Mouse (Mus musculus) kidney, embryonic 15.5 days (tissue): ENCODE data around the gene Bspry. TPM values are rescaled to one million over a fixed set of nuclear protein-coding genes. Genes with fewer than 3 reads are reported as not detected.
A peak's percentile ranks its signal among the peaks of the same experiment; 100 is the strongest.

ENCODE experiments used
- ATAC-seq: fragments of 200-750 bp; cut with Nextera tagmentation; replicated peaks from 2 replicates; pipeline ENCODE4 v1.8.0; 2017; ENCODE audit warnings: moderate TSS enrichment; ENCODE audit not compliant: low FRiP score
- H3K27ac ChIP-seq: fragments of 300-500 bp; sonication (generic); 2 replicates; pipeline ENCODE4 v1.5.1; 2015; ENCODE audit warnings: mild to moderate bottlenecking, inconsistent platforms
- H3K27me3 ChIP-seq: fragments of 300-500 bp; sonication (generic); 2 replicates; pipeline ENCODE4 v1.6.1; 2015; ENCODE audit warnings: inconsistent platforms
- H3K36me3 ChIP-seq: fragments of 300-500 bp; sonication (generic); 2 replicates; pipeline ENCODE4 v1.6.1; 2015; ENCODE audit warnings: inconsistent platforms
- H3K4me1 ChIP-seq: fragments of 300-500 bp; sonication (generic); 2 replicates; pipeline ENCODE4 v1.6.1; 2015; ENCODE audit warnings: inconsistent platforms
- H3K4me2 ChIP-seq: fragments of 300-500 bp; sonication (generic); 2 replicates; pipeline ENCODE4 v1.6.1; 2015; ENCODE audit warnings: moderate library complexity, mild to moderate bottlenecking, inconsistent platforms
- H3K4me3 ChIP-seq: fragments of 300-500 bp; sonication (generic); replicated peaks from 2 replicates; pipeline ENCODE4 v1.5.1; 2015; ENCODE audit warnings: mild to moderate bottlenecking, inconsistent platforms
- H3K9ac ChIP-seq: fragments of 300-500 bp; sonication (generic); 2 replicates; pipeline ENCODE4 v1.6.1; 2015; ENCODE audit warnings: mild to moderate bottlenecking, inconsistent platforms
- H3K9me3 ChIP-seq: fragments of 300-500 bp; sonication (generic); replicated peaks from 2 replicates; pipeline ENCODE4 v1.6.1; 2016; ENCODE audit warnings: inconsistent platforms
- WGBS: fragments of 180-500 bp; shearing (Covaris S2); methylation state at CpG from one replicate; pipeline ENCODE4 v1.1.7; 2015; ENCODE audit warnings: mixed read lengths; 5-methylcytosine and 5-hydroxymethylcytosine counted together
- polyA plus RNA-seq: library from polyadenylated mRNA; unstranded; fragments of >200 nt; fragmentation: Nextera tagmentation; extraction: Ambion mirVana; gene quantifications from 2 replicates; pipeline ENCODE4 v1.2.1, GENCODE M21; 2015

Gene Bspry
- polyA plus RNA-seq, 1 experiment from 2014 or later, result 19.5 TPM

GRCm38 (mm10) chr4:62485450-62486161 lies 5.8 kb downstream of the Bspry start:
- H3K27ac ChIP-seq, result no peak overlapping the region
- H3K9me3 ChIP-seq, result no peaks in the 10 kb centered on the region
- no peak overlapping the region for H3K9ac ChIP-seq
- H3K4me3 ChIP-seq, result no peak overlapping the region
- 0 out of 2 replicates have a peak, but pooled peaks cover 6% of the 10 kb centered on the region for H3K36me3 ChIP-seq
- no peak overlapping the region for H3K4me2 ChIP-seq
- WGBS, result 81% methylated on average over 8 of the region's 8 CpGs
- H3K4me1 ChIP-seq, result peaks cover 4% of the 10 kb centered on the region
- H3K27me3 ChIP-seq, result no peaks in the 10 kb centered on the region
- ATAC-seq, result no peak

DNA sequence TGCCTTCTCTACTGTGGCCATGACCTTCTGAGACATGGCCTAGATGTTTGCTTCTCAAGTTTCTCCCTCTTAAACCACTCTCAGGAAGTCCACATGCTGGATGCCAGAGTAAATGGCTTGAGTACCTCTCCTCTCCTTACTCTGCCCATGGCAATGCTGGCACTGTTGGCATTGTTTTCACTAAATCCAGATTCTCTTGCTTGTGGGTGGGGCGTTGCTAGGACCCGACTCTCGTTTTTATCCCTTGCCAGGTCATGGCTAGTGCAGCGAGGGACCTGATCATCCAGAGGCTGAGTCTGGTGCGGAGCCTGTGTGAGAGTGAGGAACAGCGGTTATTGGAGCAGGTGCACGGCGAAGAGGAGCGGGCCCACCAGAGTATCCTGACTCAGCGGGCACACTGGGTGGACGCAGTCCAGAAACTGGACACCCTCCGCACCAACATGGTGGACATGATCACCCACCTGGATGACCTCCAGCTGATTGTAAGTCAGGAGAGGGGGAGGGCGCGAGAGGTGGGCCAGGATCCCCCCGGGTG lies 6.4 kb downstream of the Bspry start:
- H3K4me2 ChIP-seq, result no peak overlapping the region
- 88% methylated on average over 15 of the region's 15 CpGs for WGBS
- H3K4me1 ChIP-seq, result no peaks in the 10 kb centered on the region
- no peak overlapping the region for H3K4me3 ChIP-seq
- H3K9me3 ChIP-seq, result no peaks in the 10 kb centered on the region
- H3K27ac ChIP-seq, result no peak overlapping the region
- 0 out of 2 replicates have a peak, but pooled peaks cover 6% of the 10 kb centered on the region for H3K36me3 ChIP-seq
- H3K9ac ChIP-seq, result no peak overlapping the region
- no peaks in the 10 kb centered on the region for H3K27me3 ChIP-seq
- ATAC-seq, result peak; percentile 15; the same call in 1 of the 2 replicates

DNA sequence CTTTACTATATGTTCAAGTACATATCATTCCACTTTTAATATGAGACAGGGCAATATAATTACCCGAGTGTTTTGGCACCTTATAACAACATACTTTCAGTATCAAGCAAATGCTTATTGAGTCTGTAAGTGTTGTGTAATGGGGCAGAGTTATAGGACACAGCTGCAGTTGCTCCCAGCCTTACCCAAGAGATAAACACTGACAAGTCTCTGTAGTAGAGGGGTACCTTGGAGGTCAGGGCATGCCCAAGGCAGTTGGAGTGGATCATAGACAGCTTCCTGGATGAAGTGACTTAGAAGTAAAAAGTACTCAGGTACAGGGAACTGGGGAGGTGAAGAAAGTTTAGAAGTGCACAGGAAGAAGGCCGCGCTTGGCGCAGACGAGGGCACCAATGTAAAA lies 7.3 kb downstream of the Bspry start:
- H3K9ac ChIP-seq, result no peak overlapping the region
- no peaks in the 10 kb centered on the region for H3K4me1 ChIP-seq
- no peak overlapping the region for H3K4me3 ChIP-seq
- no peaks in the 10 kb centered on the region for H3K27me3 ChIP-seq
- H3K36me3 ChIP-seq, result 0 out of 2 replicates have a peak, but pooled peaks cover 6% of the 10 kb centered on the region
- H3K9me3 ChIP-seq, result no peaks in the 10 kb centered on the region
- ATAC-seq, result no peak
- H3K27ac ChIP-seq, result no peak overlapping the region
- WGBS, result 93% methylated on average over 5 of the region's 5 CpGs
- H3K4me2 ChIP-seq, result no peak overlapping the region

DNA sequence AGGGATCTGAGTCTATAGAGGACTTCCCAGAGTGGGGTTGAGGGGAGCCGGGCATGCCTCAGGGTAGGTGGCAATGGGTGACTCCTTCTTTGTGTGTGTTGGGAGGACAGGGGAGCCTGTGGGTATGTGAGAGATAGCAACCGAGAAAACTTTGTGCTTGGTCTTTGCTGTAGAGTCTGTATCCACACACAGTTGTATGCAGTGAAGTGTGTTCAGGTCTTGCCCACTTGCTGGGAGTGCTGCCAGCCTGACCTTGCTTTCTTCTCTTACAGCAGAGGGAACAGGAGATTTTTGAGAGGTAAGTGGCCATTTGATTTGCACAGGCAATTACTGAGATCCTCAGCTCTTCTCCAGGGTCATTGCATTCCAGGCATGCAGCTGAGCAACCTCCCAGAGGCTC lies 8.1 kb downstream of the Bspry start:
- no peak overlapping the region for H3K4me3 ChIP-seq
- H3K36me3 ChIP-seq, result 0 out of 2 replicates have a peak, but pooled peaks cover 6% of the 10 kb centered on the region
- no peak overlapping the region for H3K9ac ChIP-seq
- 77% methylated on average over 2 of the region's 2 CpGs for WGBS
- H3K27ac ChIP-seq, result no peak overlapping the region
- no peak overlapping the region for H3K4me2 ChIP-seq
- no peaks in the 10 kb centered on the region for H3K27me3 ChIP-seq
- ATAC-seq, result no peak
- no peaks in the 10 kb centered on the region for H3K4me1 ChIP-seq
- H3K9me3 ChIP-seq, result no peaks in the 10 kb centered on the region

GRCm38 (mm10) chr4:62492682-62493081 lies 12.8 kb downstream of the Bspry start:
- Histone ChIP-seq H3K4me3 (no peak overlapping the region), H3K4me2 (no peak overlapping the region), H3K9ac (no peak overlapping the region), H3K36me3 (peaks cover 24% of the 10 kb centered on the region), H3K27me3 (no peaks in the 10 kb centered on the region), H3K4me1 (no peaks in the 10 kb centered on the region), H3K9me3 (no peaks in the 10 kb centered on the region), H3K27ac (no peak overlapping the region)
- no peak for ATAC-seq
- 85% methylated on average over 2 of the region's 2 CpGs for WGBS

DNA sequence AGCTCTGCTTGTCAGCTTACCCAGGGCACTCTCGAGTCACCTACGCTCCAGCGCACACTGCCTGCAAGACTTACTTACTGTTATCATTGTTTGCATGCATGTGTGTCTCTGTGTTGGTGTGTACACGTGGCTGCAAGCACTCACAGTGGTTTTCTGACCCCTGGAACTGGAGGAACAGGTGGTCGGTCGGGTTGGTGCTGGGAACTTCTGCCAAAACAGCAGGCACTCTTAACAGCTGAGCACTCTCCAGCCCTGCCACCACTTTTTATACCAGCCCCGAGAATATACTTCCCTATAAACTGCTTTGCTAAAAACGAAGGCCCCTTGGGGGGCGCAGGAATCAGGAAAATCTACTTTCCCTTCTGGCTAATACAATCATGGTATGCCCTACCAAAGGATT lies 14.4 kb downstream of the Bspry start:
- Histone ChIP-seq H3K36me3 (peaks cover 34% of the 10 kb centered on the region), H3K27me3 (no peaks in the 10 kb centered on the region), H3K9ac (no peak overlapping the region), H3K4me1 (no peaks in the 10 kb centered on the region), H3K4me2 (no peak overlapping the region), H3K9me3 (no peaks in the 10 kb centered on the region), H3K4me3 (no peak overlapping the region), H3K27ac (no peak overlapping the region)
- WGBS, result 65% methylated on average over 9 of the region's 9 CpGs
- 0 out of 2 replicates have a peak, but pooled peaks have one; percentile 25 for ATAC-seq

DNA sequence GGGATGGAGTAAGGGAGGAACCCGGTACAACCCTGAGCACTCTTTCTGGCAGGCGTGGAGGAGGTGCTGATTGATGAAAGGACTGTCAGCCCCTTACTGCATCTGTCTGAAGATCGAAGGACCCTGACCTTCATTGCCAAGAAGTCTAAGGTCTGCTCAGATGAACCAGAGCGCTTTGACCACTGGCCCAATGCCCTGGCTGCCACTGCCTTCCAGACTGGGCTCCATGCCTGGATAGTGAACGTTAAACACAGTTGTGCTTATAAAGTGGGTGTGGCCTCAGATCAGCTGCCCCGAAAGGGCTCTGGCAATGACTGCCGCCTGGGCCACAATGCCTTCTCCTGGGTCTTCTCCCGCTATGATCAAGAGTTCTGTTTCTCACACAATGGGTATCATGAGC lies 16.1 kb downstream of the Bspry start:
- Histone ChIP-seq H3K27ac (no peak overlapping the region), H3K9me3 (no peaks in the 10 kb centered on the region), H3K4me3 (no peak overlapping the region), H3K9ac (no peak overlapping the region), H3K36me3 (peaks cover 41% of the 10 kb centered on the region), H3K4me2 (no peak overlapping the region), H3K27me3 (no peaks in the 10 kb centered on the region), H3K4me1 (peaks cover 4% of the 10 kb centered on the region)
- WGBS, result 72% methylated on average over 8 of the region's 8 CpGs
- ATAC-seq, result no peak

GRCm38 (mm10) chr4:62496815-62497214 lies 17.0 kb downstream of the Bspry start:
- Histone ChIP-seq H3K36me3 (peaks cover 41% of the 10 kb centered on the region), H3K4me1 (peaks cover 10% of the 10 kb centered on the region), H3K4me3 (no peak overlapping the region), H3K27me3 (no peaks in the 10 kb centered on the region), H3K4me2 (no peak overlapping the region), H3K27ac (no peak overlapping the region), H3K9me3 (no peaks in the 10 kb centered on the region), H3K9ac (no peak overlapping the region)
- ATAC-seq, result no peak
- 66% methylated on average over 8 of the region's 8 CpGs for WGBS

GRCm38 (mm10) chr4:62500799-62501198 lies 20.9 kb downstream of the Bspry start:
- Histone ChIP-seq H3K36me3 (peaks cover 40% of the 10 kb centered on the region), H3K9ac (no peak overlapping the region), H3K27ac (no peak overlapping the region), H3K27me3 (no peaks in the 10 kb centered on the region), H3K4me1 (peaks cover 20% of the 10 kb centered on the region), H3K4me2 (peak overlapping the region; percentile 71; the same call in 1 of the 2 replicates), H3K4me3 (no peak overlapping the region), H3K9me3 (no peaks in the 10 kb centered on the region)
- 74% methylated on average over 4 of the region's 4 CpGs for WGBS
- no peak for ATAC-seq

- Histone ChIP-seq H3K36me3 (peaks cover 33% of the 10 kb centered on the region), H3K9ac (peak overlapping the region; percentile 57), H3K4me2 (peak overlapping the region; percentile 71), H3K4me3 (peak overlapping the region; percentile 56), H3K4me1 (peaks cover 20% of the 10 kb centered on the region), H3K9me3 (no peaks in the 10 kb centered on the region), H3K27ac (peak overlapping the region; percentile 78), H3K27me3 (no peaks in the 10 kb centered on the region)
- 2% methylated on average over 7 of the region's 7 CpGs for WGBS
- peak; percentile 12 for ATAC-seq
Measured at GRCm38 (mm10) chr4:62501534-62501933, 21.7 kb downstream of the Bspry start.

DNA sequence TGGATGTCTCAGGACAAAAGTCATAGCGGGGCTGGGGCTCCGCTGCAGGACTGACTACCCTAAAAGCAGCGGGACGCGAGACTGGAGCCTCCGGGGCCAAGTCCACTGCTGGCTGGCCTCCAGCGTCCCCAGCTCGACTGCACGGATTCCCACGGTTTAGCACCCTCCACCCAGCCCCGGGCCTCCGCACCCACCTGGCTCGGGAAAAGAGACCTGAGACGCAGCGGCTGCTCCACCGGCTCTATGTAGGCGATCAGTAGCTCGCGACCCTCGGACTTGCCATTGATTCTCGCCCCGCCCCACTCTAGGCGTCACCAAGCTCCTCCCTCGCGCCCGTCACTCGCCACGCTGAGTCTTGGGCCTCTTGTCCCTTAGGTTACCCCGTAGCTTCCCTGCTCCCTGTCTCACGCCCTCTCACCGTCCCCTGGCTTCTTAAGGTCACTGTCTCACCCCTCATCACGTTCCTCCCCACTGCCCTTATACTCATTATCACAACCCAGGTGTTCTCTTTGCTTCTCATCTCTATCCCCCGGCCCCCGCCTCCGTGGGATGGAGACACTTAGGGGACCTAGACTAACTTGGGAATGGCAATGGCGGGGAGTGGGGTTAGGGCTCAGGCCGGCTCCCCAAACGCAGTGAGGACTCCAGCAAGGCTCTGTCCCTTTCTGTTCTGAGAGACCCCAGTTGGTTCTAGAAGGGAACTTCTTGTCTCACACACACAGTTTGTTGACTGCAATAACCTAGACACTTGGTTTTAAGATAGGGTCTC lies 22.3 kb downstream of the Bspry start:
- Histone ChIP-seq H3K27ac (peak overlapping the region; percentile 78), H3K9me3 (no peaks in the 10 kb centered on the region), H3K4me2 (peak overlapping the region; percentile 71), H3K4me1 (peaks cover 20% of the 10 kb centered on the region), H3K27me3 (no peaks in the 10 kb centered on the region), H3K9ac (peak overlapping the region; percentile 57), H3K36me3 (peaks cover 32% of the 10 kb centered on the region), H3K4me3 (peak overlapping the region; percentile 56)
- ATAC-seq, result peak; percentile 96
- WGBS, result 2% methylated on average over 38 of the region's 38 CpGs

- Histone ChIP-seq H3K4me3 (peak overlapping the region; percentile 56; the same call in 1 of the 2 replicates), H3K9me3 (no peaks in the 10 kb centered on the region), H3K4me1 (peaks cover 20% of the 10 kb centered on the region), H3K9ac (no peak overlapping the region), H3K27me3 (no peaks in the 10 kb centered on the region), H3K36me3 (peaks cover 33% of the 10 kb centered on the region), H3K27ac (peak overlapping the region; percentile 33; the same call in 1 of the 2 replicates), H3K4me2 (peak overlapping the region; percentile 71; the same call in 1 of the 2 replicates)
- no peak for ATAC-seq
- WGBS, result 75% methylated on average over 7 of the region's 7 CpGs
Measured at GRCm38 (mm10) chr4:62502969-62503368, 23.1 kb downstream of the Bspry start.
